Mouse (Mus musculus) kidney, postnatal 0 days (tissue): ENCODE data around the gene Cnpy2. TPM values are rescaled to one million over a fixed set of nuclear protein-coding genes. Genes with fewer than 3 reads are reported as not detected.
"Not testable (repeated sequence)": the region's sequence is repeated elsewhere in the genome, so short reads cannot be mapped to it uniquely, and the experiment has no call there.

Experiments used
- ATAC-seq: fragments of 200-750 bp; cut with Nextera tagmentation; replicated peaks from 2 replicates; pipeline ENCODE4 v1.8.0; 2017; ENCODE audit warnings: low read depth, moderate number of reproducible peaks, moderate TSS enrichment, moderate library complexity; ENCODE audit not compliant: low FRiP score
- DNase-seq: peaks from one replicate; pipeline ENCODE4 v3.0.0-alpha.2; 2016; ENCODE audit warnings: low spot score
- H3K27ac ChIP-seq: fragments of 300-500 bp; sonication (generic); 2 replicates; pipeline ENCODE4 v1.5.1; 2014; ENCODE audit warnings: mild to moderate bottlenecking
- H3K27me3 ChIP-seq: fragments of 300-500 bp; sonication (generic); 2 replicates; pipeline ENCODE4 v1.6.1; 2014; ENCODE audit warnings: low read length, mixed read lengths; ENCODE audit not compliant: insufficient read depth
- H3K36me3 ChIP-seq: fragments of 300-500 bp; sonication (generic); 2 replicates; pipeline ENCODE4 v1.6.1; 2014; ENCODE audit warnings: low read length, mixed read lengths; ENCODE audit not compliant: insufficient read depth
- H3K4me1 ChIP-seq: fragments of 300-500 bp; sonication (generic); replicated peaks from 2 replicates; pipeline ENCODE4 v1.6.1; 2014; ENCODE audit warnings: antibody characterized with exemption, low read length, mixed read lengths; ENCODE audit not compliant: insufficient read depth
- H3K4me2 ChIP-seq: fragments of 300-500 bp; sonication (generic); 2 replicates; pipeline ENCODE4 v1.6.1; 2014; ENCODE audit warnings: mild to moderate bottlenecking, low read length, moderate library complexity, mixed read lengths
- H3K4me3 ChIP-seq: fragments of 300-500 bp; sonication (generic); replicated peaks from 2 replicates; pipeline ENCODE4 v1.5.1; 2014; ENCODE audit warnings: low read depth, low read length
- H3K9ac ChIP-seq: fragments of 300-500 bp; sonication (generic); 2 replicates; pipeline ENCODE4 v1.6.1; 2014; ENCODE audit warnings: low read depth, low read length
- H3K9me3 ChIP-seq: fragments of 300-500 bp; sonication (generic); replicated peaks from 2 replicates; pipeline ENCODE4 v1.6.1; 2016; ENCODE audit warnings: low read length, inconsistent platforms, mixed read lengths
- CTCF ChIP-seq: IDR thresholded peaks from 2 replicates; pipeline ENCODE4 v1.5.1; 2016; ENCODE audit warnings: antibody characterized with exemption, low read depth, mild to moderate bottlenecking, moderate library complexity
- WGBS: fragments of 180-500 bp; shearing (Covaris S2); extraction: QIAGEN DNeasy Blood & Tissue Kit; methylation state at CpG from one replicate; pipeline ENCODE4 v1.1.7; 2014; 5-methylcytosine and 5-hydroxymethylcytosine counted together
- polyA plus RNA-seq: library from polyadenylated mRNA; unstranded; fragments of >200 nt; fragmentation: Nextera tagmentation; extraction: Ambion mirVana; gene quantifications from 2 replicates; pipeline ENCODE4 v1.2.1, GENCODE M21; 2015

Gene Cnpy2
- polyA plus RNA-seq, 1 experiment from 2014 or later: 363 TPM

DNA sequence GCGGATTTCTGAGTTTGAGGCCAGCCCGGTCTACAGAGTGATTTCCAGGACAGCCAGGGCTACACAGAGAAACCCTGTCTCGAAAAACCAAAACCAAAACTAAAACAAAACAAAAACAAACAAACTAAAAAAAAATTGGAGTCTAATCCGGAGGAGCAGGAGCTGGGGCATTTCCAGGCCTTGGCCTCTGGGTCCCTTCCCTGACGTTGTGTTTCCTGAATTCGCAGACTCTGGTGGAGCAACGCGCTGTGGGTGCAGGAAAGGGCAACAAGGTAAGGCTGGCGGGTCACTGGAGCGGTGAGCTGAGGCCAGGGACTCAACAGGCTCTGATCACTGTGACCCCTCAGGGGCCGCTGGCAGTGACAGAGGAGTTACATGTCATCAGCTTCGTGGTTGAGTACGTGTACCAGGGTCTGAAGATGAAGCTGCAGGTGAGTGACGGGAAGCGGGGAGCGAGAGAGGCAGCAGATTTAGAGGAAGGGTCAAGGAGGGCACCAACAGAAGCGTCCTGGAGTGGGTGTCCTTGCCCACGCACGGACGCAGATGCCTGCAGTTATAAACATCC is 39.3 kb upstream of the Cnpy2 start:
- WGBS: 71% methylated on average over 20 of the region's 20 CpGs
- no peaks in the 10 kb centered on the region for H3K27me3 ChIP-seq
- H3K36me3 ChIP-seq: peaks cover 51% of the 10 kb centered on the region
- no peak for DNase-seq
- H3K9me3 ChIP-seq: no peaks in the 10 kb centered on the region
- H3K4me1 ChIP-seq: no peaks in the 10 kb centered on the region
- H3K27ac ChIP-seq: no peak overlapping the region
- H3K4me3 ChIP-seq: no peak overlapping the region
- no peak; the same call in 1 of the 2 replicates for ATAC-seq
- no peak for TF ChIP-seq CTCF
- no peak overlapping the region for H3K4me2 ChIP-seq
- no peak overlapping the region for H3K9ac ChIP-seq

DNA sequence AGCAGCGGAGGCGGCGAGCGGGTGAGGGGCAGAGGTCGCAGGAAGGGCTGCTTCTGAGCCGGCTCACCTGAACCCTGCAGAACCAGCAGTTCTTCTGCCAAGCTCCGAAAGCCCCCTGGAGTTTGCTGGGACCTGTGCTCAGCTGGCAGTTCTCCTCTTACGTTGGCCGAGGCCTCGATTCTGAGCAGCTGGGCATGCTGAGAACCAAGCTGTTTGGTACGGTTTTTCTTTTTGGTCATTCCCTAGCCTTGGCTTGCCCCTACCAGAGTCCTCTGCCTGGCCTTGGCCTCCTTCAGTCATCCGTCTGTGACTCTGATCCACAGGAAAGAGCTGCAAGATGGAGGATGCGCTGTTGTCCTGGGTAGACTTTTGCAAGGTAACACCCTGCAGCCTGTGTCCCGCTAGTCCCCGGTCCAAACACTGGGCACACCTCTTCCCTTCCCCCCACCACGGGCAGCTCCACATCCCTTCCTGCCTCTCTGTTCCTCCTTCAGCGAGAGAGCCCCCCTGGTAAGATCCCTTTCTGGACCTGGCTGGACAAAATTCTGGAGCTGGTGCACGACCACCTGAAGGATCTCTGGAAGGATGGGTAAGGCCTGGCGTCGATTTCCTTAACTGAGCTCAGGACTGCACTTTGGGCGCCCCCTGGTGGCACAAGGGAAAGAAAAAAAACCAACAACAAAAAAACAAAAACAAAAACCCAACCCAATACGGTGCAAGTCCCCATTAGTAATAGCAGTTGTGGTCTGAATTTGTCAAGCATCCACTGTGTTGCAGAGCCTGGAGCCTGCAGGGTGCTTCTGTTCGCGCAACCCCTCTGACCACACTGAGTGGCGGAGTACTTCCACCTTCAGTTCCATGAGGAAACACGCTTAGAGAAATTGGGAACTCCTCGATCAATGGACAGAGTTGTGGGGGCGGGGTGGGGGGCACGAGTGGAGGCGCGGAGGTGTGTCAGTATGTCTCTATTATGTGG is 38.4 kb upstream of the Cnpy2 start:
- DNase-seq (peak; percentile 69), ATAC-seq (no peak)
- H3K9me3 ChIP-seq: no peaks in the 10 kb centered on the region
- no peak overlapping the region for H3K27ac ChIP-seq
- TF ChIP-seq CTCF: peak; percentile 90
- no peaks in the 10 kb centered on the region for H3K4me1 ChIP-seq
- H3K36me3 ChIP-seq: peaks cover 47% of the 10 kb centered on the region
- H3K9ac ChIP-seq: no peak overlapping the region
- 61% methylated on average over 31 of the region's 31 CpGs for WGBS
- no peaks in the 10 kb centered on the region for H3K27me3 ChIP-seq
- no peak overlapping the region for H3K4me2 ChIP-seq
- no peak overlapping the region for H3K4me3 ChIP-seq

DNA sequence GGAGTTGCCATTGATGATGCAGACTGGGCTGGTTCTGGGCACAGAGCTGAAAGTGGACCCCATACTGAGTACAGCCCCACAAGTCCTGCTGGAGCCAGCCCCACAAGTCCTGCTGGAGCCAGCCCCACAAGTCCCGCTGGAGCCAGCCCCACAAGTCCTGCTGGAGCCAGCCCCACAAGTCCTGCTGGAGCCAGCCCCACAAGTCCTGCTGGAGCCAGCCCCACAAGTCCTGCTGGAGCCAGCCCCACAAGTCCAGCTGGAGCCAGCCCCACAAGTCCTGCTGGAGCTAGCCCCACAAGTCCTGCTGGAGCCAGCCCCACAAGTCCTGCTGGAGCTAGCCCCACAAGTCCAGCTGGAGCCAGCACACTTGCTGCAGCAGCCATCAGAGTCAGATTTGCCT is 31.7 kb upstream of the Cnpy2 start:
- WGBS: 100% methylated on average over 1 of the region's 1 CpGs
- not testable (repeated sequence) for ATAC-seq, H3K4me3 ChIP-seq, H3K4me1 ChIP-seq, H3K27ac ChIP-seq, DNase-seq, H3K27me3 ChIP-seq, H3K9ac ChIP-seq, H3K4me2 ChIP-seq, H3K9me3 ChIP-seq
- H3K36me3 ChIP-seq: peaks cover 39% of the 10 kb centered on the region; the same call in 1 of the 2 replicates

DNA sequence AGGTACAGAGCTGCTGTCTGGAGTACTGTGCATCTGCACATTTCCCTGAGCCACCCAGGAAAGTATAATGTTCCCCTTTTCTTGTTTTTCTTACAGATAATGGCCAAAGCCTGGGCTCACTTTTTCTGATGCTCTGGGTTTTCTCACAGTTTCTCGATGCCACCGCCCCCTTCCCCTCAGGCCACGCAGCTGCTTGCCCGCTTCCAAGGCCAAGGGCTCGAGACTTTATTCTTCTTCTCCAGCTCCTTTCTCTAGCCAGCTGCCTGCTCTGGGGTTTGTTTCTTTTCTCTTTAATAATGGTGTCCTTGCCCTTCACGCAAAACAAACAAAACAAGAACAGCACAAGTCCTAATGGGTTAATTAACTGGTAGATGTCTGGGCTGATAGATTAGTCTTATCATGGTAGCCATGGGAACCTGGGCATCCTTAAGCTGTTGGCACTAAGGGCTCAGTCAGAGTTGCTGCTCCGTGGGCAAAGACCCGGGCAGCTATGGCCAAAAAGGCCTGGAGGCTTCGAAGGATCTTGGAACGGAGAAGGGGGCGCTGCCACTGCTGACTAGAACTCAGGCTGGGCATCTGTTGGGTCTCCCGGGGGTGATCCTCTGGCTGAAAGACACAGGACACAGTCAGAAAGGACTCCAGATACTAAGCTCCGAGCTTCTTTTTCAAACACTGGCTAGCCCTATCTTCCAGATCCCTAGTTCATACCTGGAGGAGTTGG is 25.7 kb upstream of the Cnpy2 start:
- TF ChIP-seq CTCF: no peak
- DNase-seq (no peak), ATAC-seq (no peak)
- no peak overlapping the region for H3K9ac ChIP-seq
- no peaks in the 10 kb centered on the region for H3K27me3 ChIP-seq
- H3K9me3 ChIP-seq: no peaks in the 10 kb centered on the region
- 79% methylated on average over 13 of the region's 13 CpGs for WGBS
- H3K4me2 ChIP-seq: no peak overlapping the region
- H3K4me3 ChIP-seq: no peak overlapping the region
- H3K36me3 ChIP-seq: peaks cover 9% of the 10 kb centered on the region; the same call in 1 of the 2 replicates
- no peaks in the 10 kb centered on the region for H3K4me1 ChIP-seq
- H3K27ac ChIP-seq: no peak overlapping the region

DNA sequence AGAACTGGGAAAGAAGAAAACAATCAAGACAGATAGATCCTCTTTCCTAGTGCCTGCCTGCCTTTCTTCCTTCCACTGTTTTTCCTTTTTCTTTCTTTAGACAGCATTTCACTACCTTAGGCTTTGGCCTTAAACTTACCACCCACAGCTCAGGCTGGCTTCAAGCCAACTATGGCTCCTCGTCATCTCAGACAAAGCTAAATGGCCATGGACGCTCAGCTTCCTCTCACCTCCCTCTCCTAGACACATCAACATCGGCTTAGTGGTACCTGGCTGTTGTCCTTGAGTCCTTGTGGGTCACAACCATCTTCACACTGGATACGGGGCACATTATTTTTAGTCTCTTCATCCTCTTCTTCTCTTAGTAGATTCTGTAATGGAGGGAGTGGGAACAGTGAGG is 25.0 kb upstream of the Cnpy2 start:
- no peak for ATAC-seq
- no peaks in the 10 kb centered on the region for H3K27me3 ChIP-seq
- no peak for TF ChIP-seq CTCF
- H3K36me3 ChIP-seq: 0 out of 2 replicates have a peak, but pooled peaks cover 2% of the 10 kb centered on the region
- H3K4me2 ChIP-seq: no peak overlapping the region
- H3K9ac ChIP-seq: no peak overlapping the region
- peaks cover 1% of the 10 kb centered on the region for H3K4me1 ChIP-seq
- 71% methylated on average over 4 of the region's 4 CpGs for WGBS
- no peak for DNase-seq
- no peak overlapping the region for H3K27ac ChIP-seq
- no peaks in the 10 kb centered on the region for H3K9me3 ChIP-seq
- H3K4me3 ChIP-seq: no peak overlapping the region

DNA sequence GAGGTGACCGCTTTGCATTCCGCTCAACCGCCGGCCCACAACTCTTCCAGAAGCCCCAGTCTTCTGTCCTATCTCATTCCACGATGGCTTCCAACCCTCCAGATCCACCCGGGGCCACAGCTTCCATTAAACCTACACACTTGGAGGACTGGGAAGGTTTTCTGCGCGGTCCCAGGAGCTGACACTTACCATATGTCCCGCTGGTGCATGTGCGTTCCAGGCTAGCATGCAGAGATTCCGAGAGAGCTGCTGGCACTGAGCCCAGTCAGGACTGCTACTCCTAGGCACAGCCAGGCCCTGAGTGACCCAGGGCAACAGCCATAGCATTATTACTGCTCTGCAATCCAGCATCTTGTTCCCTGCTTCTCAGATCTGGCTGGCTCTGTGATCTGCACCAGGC is 24.6 kb upstream of the Cnpy2 start:
- Histone ChIP-seq H3K27me3 (no peaks in the 10 kb centered on the region), H3K4me2 (no peak overlapping the region), H3K9ac (no peak overlapping the region), H3K9me3 (no peaks in the 10 kb centered on the region), H3K4me1 (peaks cover 5% of the 10 kb centered on the region), H3K4me3 (no peak overlapping the region), H3K27ac (no peak overlapping the region), H3K36me3 (no peaks in the 10 kb centered on the region)
- DNase-seq (peak; percentile 30), ATAC-seq (no peak; the same call in 1 of the 2 replicates)
- 67% methylated on average over 11 of the region's 11 CpGs for WGBS
- no peak for TF ChIP-seq CTCF
